In genomic region chr12:73332701-73333100, GRCm38 (mm10) we compare ENCODE assay signal across 24 mouse cellular contexts. TPM values are rescaled to one million over a fixed set of nuclear protein-coding genes. Genes with fewer than 3 reads are reported as not detected.
DNase-seq lines count a peak whose midpoint lies in the region; ATAC-seq lines count a peak whose summit lies in the region.
"Had no signal": no experiment of that assay in that cellular context is flagged by ENCODE, and none has a peak within 500 bp of the region (broad histone marks: within the 10 kb centered on the region; RNA-seq: fewer than 3 reads in every experiment).

No protein-coding gene starts in this region.

- H3K4me2 ChIP-seq in embryonic facial prominence, embryonic 11.5 days (ENCODE audit: low read depth, low read length): no peak overlapping the region
- H3K4me2 ChIP-seq in embryonic facial prominence, embryonic 14.5 days (ENCODE audit: low read depth, low read length): no peak overlapping the region
- H3K4me2 ChIP-seq: heart, embryonic 13.5 days; hindbrain, embryonic 14.5 days had no signal

- H3K4me3 ChIP-seq in embryonic facial prominence, embryonic 11.5 days (ENCODE audit: low read depth, low read length): no peak overlapping the region
- H3K4me3 ChIP-seq in embryonic facial prominence, embryonic 10.5 days: no peak overlapping the region
- no peak overlapping the region for H3K4me3 ChIP-seq in embryonic facial prominence, embryonic 14.5 days (ENCODE audit: low read depth, low read length)
- H3K4me3 ChIP-seq: gastrocnemius, adult 2 months; heart, embryonic 13.5 days had no signal

- ATAC-seq in embryonic facial prominence, embryonic 11.5 days (replicated peaks; ENCODE audit: insufficient number of reproducible peaks, low FRiP score, low TSS enrichment, low read depth): no peak
- peak; percentile 41 for ATAC-seq in embryonic facial prominence, embryonic 14.5 days (ENCODE audit: low read depth)
- ATAC-seq: forebrain, embryonic 14.5 days; forebrain, postnatal 0 days; hindbrain, postnatal 0 days; inflammation-experienced regulatory T-cells, adult 6 months; intestine, embryonic 16.5 days; Patski had no signal

- no peaks in the 10 kb centered on the region for H3K9me3 ChIP-seq in embryonic facial prominence, embryonic 11.5 days (replicated peaks; ENCODE audit: control insufficient read depth, low read length)
- no peaks in the 10 kb centered on the region for H3K9me3 ChIP-seq in embryonic facial prominence, embryonic 10.5 days
- no peaks in the 10 kb centered on the region for H3K9me3 ChIP-seq in embryonic facial prominence, embryonic 14.5 days (ENCODE audit: control insufficient read depth, low read length)
- H3K9me3 ChIP-seq: heart, embryonic 13.5 days had no signal

- intact Hi-C loops in left cerebral cortex, postnatal 14 days (cut with DNase I): no loop called here

- no peak overlapping the region for H3K9ac ChIP-seq in embryonic facial prominence, embryonic 11.5 days (replicated peaks; ENCODE audit: low read length)
- no peak overlapping the region for H3K9ac ChIP-seq in embryonic facial prominence, embryonic 14.5 days (ENCODE audit: low read depth, low read length)
- H3K9ac ChIP-seq: forebrain, postnatal 0 days; heart, embryonic 13.5 days; hindbrain, embryonic 14.5 days had no signal

- no peaks in the 10 kb centered on the region for H3K4me1 ChIP-seq in embryonic facial prominence, embryonic 11.5 days (ENCODE audit: control insufficient read depth, insufficient read depth, low read length)
- peaks cover 53% of the 10 kb centered on the region for H3K4me1 ChIP-seq in embryonic facial prominence, embryonic 10.5 days
- peaks cover 22% of the 10 kb centered on the region for H3K4me1 ChIP-seq in embryonic facial prominence, embryonic 14.5 days (ENCODE audit: control insufficient read depth, insufficient read depth, low read length)

- 28% methylated on average over 4 of the region's 4 CpGs for WGBS in embryonic facial prominence, embryonic 11.5 days
- WGBS in embryonic facial prominence, embryonic 10.5 days: 37% methylated on average over 4 of the region's 4 CpGs
- 21% methylated on average over 4 of the region's 4 CpGs for WGBS in embryonic facial prominence, embryonic 14.5 days

- peak; percentile 74 for DNase-seq in embryonic facial prominence, embryonic 11.5 days (ENCODE audit: low spot score)
- DNase-seq in embryonic facial prominence, embryonic 10.5 days (ENCODE audit: low spot score): no peak
- DNase-seq in NIH3T3 (ENCODE audit: low read depth): peak; percentile 77
- peak; percentile 86 for DNase-seq in embryonic facial prominence, embryonic 14.5 days (ENCODE audit: low spot score)
- DNase-seq in urinary bladder, postnatal 14 days (ENCODE audit: low spot score): no peak
- no peak for DNase-seq in left cerebral cortex, postnatal 14 days (ENCODE audit: low spot score in 2 of 2)
- DNase-seq: adrenal gland, postnatal 14 days; cerebellum, adult 11 months; cerebellum, adult 2 months; cerebellum, adult 9-11 months; cerebellum, postnatal 25 days; forebrain, postnatal 0 days; gastrocnemius, adult 2 months; gastrocnemius, postnatal 14 days; heart, adult 18-20 months; heart, postnatal 14 days; heart, postnatal 4 days had no signal

- H3K27me3 ChIP-seq in embryonic facial prominence, embryonic 11.5 days (ENCODE audit: control insufficient read depth, insufficient read depth, low read length): no peaks in the 10 kb centered on the region
- H3K27me3 ChIP-seq in embryonic facial prominence, embryonic 10.5 days (replicated peaks; ENCODE audit: low read depth, poor library complexity, severe bottlenecking): no peaks in the 10 kb centered on the region
- no peaks in the 10 kb centered on the region; the same call in 1 of the 2 replicates for H3K27me3 ChIP-seq in embryonic facial prominence, embryonic 14.5 days (replicated peaks; ENCODE audit: control insufficient read depth, insufficient read depth, low read length)
- H3K27me3 ChIP-seq: heart, embryonic 13.5 days; Patski had no signal

- H3K36me3 ChIP-seq in embryonic facial prominence, embryonic 11.5 days (replicated peaks; ENCODE audit: control insufficient read depth, insufficient read depth, low read depth, low read length): no peaks in the 10 kb centered on the region
- 0 out of 2 replicates have a peak, but pooled peaks cover 3% of the 10 kb centered on the region for H3K36me3 ChIP-seq in embryonic facial prominence, embryonic 10.5 days (replicated peaks)
- no peaks in the 10 kb centered on the region for H3K36me3 ChIP-seq in embryonic facial prominence, embryonic 14.5 days (ENCODE audit: control insufficient read depth, insufficient read depth, low read length)
- H3K36me3 ChIP-seq: heart, embryonic 13.5 days had no signal

- no peak overlapping the region for H3K27ac ChIP-seq in embryonic facial prominence, embryonic 11.5 days (replicated peaks; ENCODE audit: low read depth, low read length)
- no peak overlapping the region for H3K27ac ChIP-seq in embryonic facial prominence, embryonic 10.5 days (replicated peaks)
- H3K27ac ChIP-seq in embryonic facial prominence, embryonic 14.5 days (replicated peaks; ENCODE audit: low read depth, low read length): no peak overlapping the region
- H3K27ac ChIP-seq: gastrocnemius, adult 2 months; heart, embryonic 13.5 days; hindbrain, embryonic 14.5 days; hindbrain, postnatal 0 days had no signal

RNA-seq across cellular contexts. Expression of gene Slc38a6, which starts 46.1 kb away (rescaled TPM):
- 11.0 and 12.8 TPM in 2 replicates for polyA plus RNA-seq in embryonic facial prominence, embryonic 11.5 days (2014; fragmentation: Nextera tagmentation; extraction: Ambion mirVana)
- polyA plus RNA-seq in embryonic facial prominence, embryonic 10.5 days (2016; fragmentation: Nextera tagmentation; extraction: Ambion mirVana): 8.9 and 10.0 TPM in 2 replicates
- polyA plus RNA-seq in embryonic facial prominence, embryonic 14.5 days (2014; fragmentation: Nextera tagmentation; extraction: Ambion mirVana): 13.3 and 13.4 TPM in 2 replicates
- 10 to 100 TPM; 15.6 to 16.7 TPM for total RNA-seq in left cerebral cortex, postnatal 14 days (2021)

RNA-seq across cellular contexts. Expression of gene Trmt5, which starts 46.2 kb away (rescaled TPM):
- 23.7 and 28.8 TPM in 2 replicates for polyA plus RNA-seq in embryonic facial prominence, embryonic 11.5 days (2014; fragmentation: Nextera tagmentation; extraction: Ambion mirVana)
- polyA plus RNA-seq in embryonic facial prominence, embryonic 10.5 days (2016; fragmentation: Nextera tagmentation; extraction: Ambion mirVana): 19.8 and 21.0 TPM in 2 replicates
- 15.4 and 20.7 TPM in 2 replicates for polyA plus RNA-seq in embryonic facial prominence, embryonic 14.5 days (2014; fragmentation: Nextera tagmentation; extraction: Ambion mirVana)
- 10 to 100 TPM; 11.8 to 12.3 TPM for total RNA-seq in left cerebral cortex, postnatal 14 days (2021)

Comparison
In these comparisons a context has a peak if more than half of its experiments do, and no peak if none do; other contexts are left out.
1. DNase-seq: peak in embryonic facial prominence, embryonic 11.5 days (single experiment), NIH3T3 (single experiment) and embryonic facial prominence, embryonic 14.5 days (single experiment); none in embryonic facial prominence, embryonic 10.5 days (single experiment), urinary bladder, postnatal 14 days (single experiment) and left cerebral cortex, postnatal 14 days (0 of 2).